Mouse (Mus musculus) G1E (cell line): ENCODE data around the gene Sox5. TPM values are rescaled to one million over a fixed set of nuclear protein-coding genes. Genes with fewer than 3 reads are reported as not detected.

Experiments
- ATAC-seq: 2 replicates; pipeline ENCODE4 v1.8.0; 2016; ENCODE audit warnings: mild to moderate bottlenecking; ENCODE audit not compliant: insufficient number of reproducible peaks, poor library complexity, low FRiP score, severe bottlenecking; ENCODE audit errors: extremely low read depth
- DNase-seq: peaks from one replicate; pipeline ENCODE4 v3.0.0; 2012; ENCODE audit warnings: low spot score
- H3K27me3 ChIP-seq: 2 replicates; pipeline ENCODE4 v1.6.1; 2012; ENCODE audit warnings: mild to moderate bottlenecking, low read length, inconsistent platforms; ENCODE audit not compliant: insufficient read depth
- H3K36me3 ChIP-seq: replicated peaks from 2 replicates; pipeline ENCODE3; 2012; ENCODE audit warnings: mild to moderate bottlenecking, inconsistent platforms
- H3K4me1 ChIP-seq: 2 replicates; pipeline ENCODE4 v1.6.1; 2012; ENCODE audit warnings: low read depth, low read length, inconsistent platforms, mixed read lengths; ENCODE audit not compliant: insufficient read depth
- H3K4me3 ChIP-seq: 2 replicates; pipeline ENCODE4 v1.5.1; 2012; ENCODE audit warnings: low read depth, mild to moderate bottlenecking, inconsistent platforms, low read length, moderate library complexity, mixed read lengths
- H3K9me3 ChIP-seq: replicated peaks from 2 replicates; pipeline ENCODE4 v1.6.1; 2012; ENCODE audit warnings: inconsistent platforms
- CTCF ChIP-seq: IDR thresholded peaks from 2 replicates; pipeline ENCODE4 v1.5.1; 2012; ENCODE audit warnings: low read depth, low read length, inconsistent platforms, mixed read lengths
- GATA1 ChIP-seq: IDR thresholded peaks from 2 replicates; pipeline ENCODE4 v1.6.1; 2012; ENCODE audit warnings: borderline replicate concordance, low read length, inconsistent platforms, mixed read lengths
- GATA2 ChIP-seq: IDR thresholded peaks from 2 replicates; pipeline ENCODE4 v1.6.1; 2012; ENCODE audit warnings: low read depth, low read length, inconsistent platforms, borderline replicate concordance
- POLR2AphosphoS5 ChIP-seq: IDR thresholded peaks from 2 replicates; pipeline ENCODE4 v1.6.1; 2012; ENCODE audit warnings: low read depth, low read length, inconsistent platforms; ENCODE audit not compliant: insufficient replicate concordance
- TAL1 ChIP-seq: conservative IDR thresholded peaks from 2 replicates; pipeline ENCODE4 v1.6.1; 2012; ENCODE audit warnings: low read depth, low read length, inconsistent platforms, mixed read lengths
- polyA plus RNA-seq: library from polyadenylated mRNA; stranded (reverse); fragments of >175 nt; gene quantifications from 2 replicates; pipeline ENCODE4 v1.2.3, GENCODE M21; 2012
- total RNA-seq, 2 experiments: library from RNA; stranded (forward) in 1 of 2; stranded (reverse) in 1 of 2; fragments of 200-1000 nt in 1 of 2; fragments of >200 nt in 1 of 2; fragmentation: Nextera tagmentation in 1 of 2; gene quantifications; 2 replicates each; pipeline ENCODE4 v1.2.3; 2014 to 2017

Gene Sox5
- total and polyA plus RNA-seq, 3 experiments: 0.27 to 16.2 TPM; not detected in 1

DNA sequence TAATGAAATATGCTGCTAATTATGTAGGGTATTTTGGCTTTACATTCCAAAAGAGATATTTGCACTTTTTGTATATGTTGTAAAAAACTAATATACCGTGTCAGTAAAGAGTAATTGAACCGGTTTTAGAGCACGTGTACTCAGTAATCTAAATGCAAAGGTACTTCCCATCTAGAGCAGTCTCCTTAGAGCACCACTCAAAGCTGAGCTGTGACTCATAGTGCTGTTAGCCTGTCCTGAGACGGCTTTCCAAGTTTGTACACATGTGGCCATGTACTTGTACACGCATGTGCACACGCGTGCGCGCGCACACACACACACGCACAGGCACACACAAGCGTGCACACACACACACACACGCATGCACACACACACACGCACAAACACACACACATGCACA, 25.3 kb downstream of the Sox5 start:
- no peak overlapping the region for H3K4me3 ChIP-seq
- H3K9me3 ChIP-seq: peaks cover 52% of the 10 kb centered on the region
- ATAC-seq (no peak), DNase-seq (no peak)
- no peaks in the 10 kb centered on the region for H3K27me3 ChIP-seq
- TF ChIP-seq GATA2 (no peak), CTCF (no peak)
- no peaks in the 10 kb centered on the region for H3K4me1 ChIP-seq
- H3K36me3 ChIP-seq: no peaks in the 10 kb centered on the region

- Histone ChIP-seq H3K27me3 (no peaks in the 10 kb centered on the region), H3K36me3 (no peaks in the 10 kb centered on the region)
Measured at GRCm38 (mm10) chr6:144755304-144755703, 26.5 kb downstream of the Sox5 start.

GRCm38 (mm10) chr6:144754366-144754765, 27.4 kb downstream of the Sox5 start:
- TF ChIP-seq TAL1 (no peak), CTCF (no peak), GATA1 (no peak)
- DNase-seq: no peak
- Histone ChIP-seq H3K27me3 (no peaks in the 10 kb centered on the region), H3K9me3 (peaks cover 58% of the 10 kb centered on the region), H3K4me3 (no peak overlapping the region), H3K4me1 (no peaks in the 10 kb centered on the region), H3K36me3 (no peaks in the 10 kb centered on the region)
- ATAC-seq: no peak

More at GRCm38 (mm10) chr6:144755304-144755703, 26.5 kb downstream of the Sox5 start:
- H3K4me3 ChIP-seq: no peak overlapping the region
- peaks cover 59% of the 10 kb centered on the region for H3K9me3 ChIP-seq
- DNase-seq: no peak
- ATAC-seq: no peak
- no peak for TF ChIP-seq GATA1
- TF ChIP-seq GATA2: no peak
- TF ChIP-seq POLR2AphosphoS5: no peak
- no peak for TF ChIP-seq CTCF
- TF ChIP-seq TAL1: no peak
- H3K4me1 ChIP-seq: no peaks in the 10 kb centered on the region

- DNase-seq (no peak), ATAC-seq (no peak)
- no peak for TF ChIP-seq TAL1
- no peak for TF ChIP-seq GATA1
- no peak for TF ChIP-seq CTCF
- no peak for TF ChIP-seq POLR2AphosphoS5
- no peak for TF ChIP-seq GATA2
- no peak overlapping the region for H3K4me3 ChIP-seq
- H3K27me3 ChIP-seq: no peaks in the 10 kb centered on the region
- peaks cover 56% of the 10 kb centered on the region for H3K9me3 ChIP-seq
- no peaks in the 10 kb centered on the region for H3K4me1 ChIP-seq
- H3K36me3 ChIP-seq: no peaks in the 10 kb centered on the region
Measured at GRCm38 (mm10) chr6:144753963-144754296, 27.8 kb downstream of the Sox5 start.

GRCm38 (mm10) chr6:144753225-144753962, 28.4 kb downstream of the Sox5 start:
- no peaks in the 10 kb centered on the region for H3K36me3 ChIP-seq
- no peak for DNase-seq

DNA sequence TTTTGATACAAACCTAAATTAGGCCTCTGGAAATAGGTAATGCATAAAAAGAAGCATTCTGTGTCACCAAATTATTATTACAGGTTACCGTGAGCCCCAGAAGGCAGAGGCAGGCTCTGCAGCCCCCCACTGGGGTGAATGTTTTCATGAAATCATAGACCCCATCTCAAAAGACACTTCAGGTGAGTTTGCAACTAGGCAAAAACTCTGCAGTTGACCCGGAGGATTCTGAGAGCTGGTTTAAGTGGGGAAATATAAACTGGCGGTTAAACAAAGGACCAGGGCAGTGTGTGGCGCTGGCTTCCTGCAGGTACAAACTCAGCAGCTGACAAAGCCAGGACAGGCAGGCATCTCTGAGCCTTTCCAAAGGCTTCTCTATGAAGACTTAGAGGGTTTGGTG, 30.2 kb downstream of the Sox5 start:
- Histone ChIP-seq H3K4me1 (no peaks in the 10 kb centered on the region), H3K4me3 (no peak overlapping the region), H3K27me3 (no peaks in the 10 kb centered on the region), H3K9me3 (peaks cover 59% of the 10 kb centered on the region), H3K36me3 (no peaks in the 10 kb centered on the region)
- ATAC-seq (no peak), DNase-seq (no peak)
- TF ChIP-seq GATA1 (no peak), TAL1 (no peak), POLR2AphosphoS5 (no peak), GATA2 (no peak), CTCF (no peak)

More at GRCm38 (mm10) chr6:144753225-144753962, 28.4 kb downstream of the Sox5 start:
- no peak for ATAC-seq
- Histone ChIP-seq H3K27me3 (no peaks in the 10 kb centered on the region), H3K4me1 (no peaks in the 10 kb centered on the region), H3K9me3 (peaks cover 56% of the 10 kb centered on the region), H3K4me3 (no peak overlapping the region)
- TF ChIP-seq POLR2AphosphoS5 (no peak), TAL1 (no peak), GATA1 (no peak), GATA2 (no peak), CTCF (no peak)

- no peak overlapping the region for H3K4me3 ChIP-seq
- H3K9me3 ChIP-seq: peaks cover 64% of the 10 kb centered on the region
- no peaks in the 10 kb centered on the region for H3K27me3 ChIP-seq
- H3K36me3 ChIP-seq: no peaks in the 10 kb centered on the region
- ATAC-seq: no peak
- no peaks in the 10 kb centered on the region for H3K4me1 ChIP-seq
- DNase-seq: no peak
- no peak for TF ChIP-seq GATA1
- no peak for TF ChIP-seq POLR2AphosphoS5
- no peak for TF ChIP-seq GATA2
- TF ChIP-seq TAL1: no peak
- no peak for TF ChIP-seq CTCF
Measured at GRCm38 (mm10) chr6:144750197-144750596, 31.6 kb downstream of the Sox5 start.
